Mouse (Mus musculus) forebrain, embryonic 12.5 days (tissue): ENCODE data around the gene Slc7a15. TPM values are rescaled to one million over a fixed set of nuclear protein-coding genes. Genes with fewer than 3 reads are reported as not detected.

Experiments
- ATAC-seq: fragments of 200-750 bp; cut with Nextera tagmentation; 2 replicates; pipeline ENCODE4 v1.8.0; 2017; ENCODE audit warnings: moderate TSS enrichment; ENCODE audit not compliant: low FRiP score
- H3K27ac ChIP-seq: fragments of 300-500 bp; sonication (generic); 2 replicates; pipeline ENCODE4 v1.5.1; 2016; ENCODE audit warnings: mild to moderate bottlenecking
- H3K27me3 ChIP-seq: fragments of 300-500 bp; sonication (generic); 2 replicates; pipeline ENCODE4 v1.6.1; 2016; ENCODE audit warnings: mild to moderate bottlenecking
- H3K36me3 ChIP-seq: fragments of 300-500 bp; sonication (generic); replicated peaks from 2 replicates; pipeline ENCODE4 v1.6.1; 2016; ENCODE audit warnings: mild to moderate bottlenecking
- H3K4me1 ChIP-seq: fragments of 300-500 bp; sonication (generic); 2 replicates; pipeline ENCODE4 v1.6.1; 2016
- H3K4me2 ChIP-seq: fragments of 300-500 bp; sonication (generic); 2 replicates; pipeline ENCODE4 v1.6.1; 2016; ENCODE audit warnings: mild to moderate bottlenecking, moderate library complexity
- H3K4me3 ChIP-seq: fragments of 300-500 bp; sonication (generic); replicated peaks from 2 replicates; pipeline ENCODE4 v1.5.1; 2016; ENCODE audit warnings: mild to moderate bottlenecking
- H3K9ac ChIP-seq: fragments of 300-500 bp; sonication (generic); 2 replicates; pipeline ENCODE4 v1.6.1; 2016; ENCODE audit warnings: mild to moderate bottlenecking
- H3K9me3 ChIP-seq: fragments of 300-500 bp; sonication (generic); 2 replicates; pipeline ENCODE4 v1.6.1; 2016
- WGBS: fragments of 180-500 bp; shearing (Covaris S2); methylation state at CpG from one replicate; pipeline ENCODE4 v1.1.7; 2016; 5-methylcytosine and 5-hydroxymethylcytosine counted together
- polyA plus RNA-seq: library from polyadenylated mRNA; unstranded; fragments of >200 nt; fragmentation: Nextera tagmentation; extraction: Ambion mirVana; gene quantifications from 2 replicates; pipeline ENCODE4 v1.2.1, GENCODE M21; 2016

Slc7a15 gene
- polyA plus RNA-seq, 1 experiment from 2014 or later: not detected

DNA sequence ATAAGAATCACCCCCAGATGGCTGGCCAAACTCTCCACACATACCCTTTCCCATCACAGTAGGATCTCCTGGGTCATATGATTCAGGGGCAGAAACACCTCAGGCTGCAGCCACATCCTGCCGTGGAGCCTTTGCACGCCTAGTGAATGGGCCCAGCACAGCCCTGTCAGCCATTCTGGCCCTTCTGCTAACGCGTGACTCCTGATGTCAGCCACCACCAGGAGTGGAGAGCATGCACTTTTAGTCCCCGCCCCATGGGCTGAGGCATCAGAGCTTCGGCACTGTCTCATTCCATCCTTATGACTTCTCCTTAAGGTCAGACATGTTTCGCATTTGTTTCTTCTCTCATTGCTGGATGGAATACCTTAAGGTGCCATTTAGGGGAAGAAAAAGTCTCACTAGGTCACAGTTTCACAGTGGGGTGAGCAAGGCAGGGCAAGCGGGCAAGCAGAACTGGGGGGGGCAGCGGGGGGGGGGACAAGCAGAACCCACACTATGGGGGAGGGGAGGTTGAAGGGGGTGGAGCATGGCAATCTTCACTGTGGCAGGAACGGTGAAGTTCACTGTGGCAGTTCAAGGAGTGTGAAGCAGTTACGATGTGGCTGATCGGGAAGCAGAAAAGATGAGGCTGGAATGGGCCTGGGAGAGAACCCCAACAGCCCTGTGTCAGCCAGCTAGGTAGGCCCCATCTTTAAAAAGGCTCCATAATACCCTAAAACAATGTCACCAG lies 79.3 kb downstream of the Slc7a15 start:
- Histone ChIP-seq H3K27ac (no peak overlapping the region), H3K27me3 (no peaks in the 10 kb centered on the region), H3K36me3 (no peaks in the 10 kb centered on the region), H3K4me2 (no peak overlapping the region), H3K4me1 (no peaks in the 10 kb centered on the region), H3K4me3 (no peak overlapping the region), H3K9me3 (no peaks in the 10 kb centered on the region), H3K9ac (no peak overlapping the region)
- WGBS: 74% methylated on average over 12 of the region's 12 CpGs
- no peak for ATAC-seq

DNA sequence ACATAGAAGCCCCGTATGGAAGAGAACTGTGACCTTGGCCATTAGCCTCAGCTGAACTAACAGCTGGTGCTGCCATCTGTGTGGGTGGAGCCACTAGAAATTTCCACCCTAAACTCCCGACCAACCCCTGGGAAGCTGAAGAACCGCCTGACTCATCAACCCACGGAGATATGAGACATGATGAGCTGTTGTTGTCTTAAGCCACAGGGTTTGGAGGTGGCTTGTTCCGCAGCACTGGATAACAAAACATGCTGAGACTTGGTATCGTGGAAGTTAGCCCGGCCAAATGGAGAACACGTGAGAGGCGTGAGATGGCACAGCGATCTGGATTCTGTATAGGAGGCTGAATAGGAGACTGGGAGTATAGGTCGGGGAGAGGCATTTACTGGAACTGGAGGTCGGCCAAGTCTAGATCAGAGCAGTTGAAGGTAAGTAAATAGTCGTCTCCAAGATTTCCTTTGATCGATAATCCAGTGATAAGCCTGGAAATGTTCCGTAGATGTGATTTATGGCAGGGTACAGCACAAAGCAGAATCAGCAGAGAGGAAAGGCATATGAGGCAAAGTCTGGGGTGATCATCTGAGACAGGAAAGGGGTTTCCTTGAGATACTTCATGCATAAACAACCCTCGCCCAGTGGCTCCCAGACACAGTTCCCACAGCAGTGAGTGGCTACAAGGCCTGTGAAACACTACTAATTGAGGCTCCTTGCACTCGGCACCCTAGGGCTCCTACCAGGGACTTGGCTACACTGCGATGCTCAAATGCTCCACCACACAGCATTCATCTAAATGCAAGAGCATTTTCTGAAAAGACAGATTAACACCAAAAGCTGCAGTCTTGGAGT lies 87.6 kb downstream of the Slc7a15 start:
- Histone ChIP-seq H3K4me2 (no peak overlapping the region), H3K4me1 (no peaks in the 10 kb centered on the region), H3K9ac (no peak overlapping the region), H3K27me3 (no peaks in the 10 kb centered on the region), H3K4me3 (no peak overlapping the region), H3K9me3 (no peaks in the 10 kb centered on the region), H3K36me3 (no peaks in the 10 kb centered on the region), H3K27ac (no peak overlapping the region)
- ATAC-seq: no peak
- WGBS: 85% methylated on average over 18 of the region's 18 CpGs

GRCm38 (mm10) chr12:8510317-8510988 lies 88.4 kb downstream of the Slc7a15 start:
- Histone ChIP-seq H3K9ac (no peak overlapping the region), H3K27ac (no peak overlapping the region), H3K4me3 (no peak overlapping the region), H3K36me3 (no peaks in the 10 kb centered on the region), H3K9me3 (no peaks in the 10 kb centered on the region), H3K4me1 (no peaks in the 10 kb centered on the region), H3K4me2 (no peak overlapping the region), H3K27me3 (no peaks in the 10 kb centered on the region)
- no peak for ATAC-seq
- WGBS: 83% methylated on average over 6 of the region's 6 CpGs

DNA sequence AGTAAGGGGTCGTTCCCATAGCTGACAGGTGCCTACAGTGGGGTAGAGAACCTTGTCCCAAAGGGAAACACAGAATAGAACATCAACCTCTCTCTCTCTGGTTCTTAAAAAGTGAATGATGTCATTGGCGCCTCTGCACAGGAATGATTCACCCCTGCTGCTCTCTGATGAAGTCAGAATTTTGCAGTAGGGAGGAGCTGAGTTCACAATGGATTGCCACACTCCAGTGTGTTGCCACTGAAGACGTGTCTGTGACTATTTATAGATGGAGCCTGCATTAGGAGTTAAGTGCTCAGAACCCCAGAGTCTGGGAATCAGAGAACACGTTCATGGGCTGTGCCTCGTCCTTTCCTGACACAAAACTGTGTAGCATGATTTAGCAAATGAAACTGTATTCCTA lies 89.2 kb downstream of the Slc7a15 start:
- H3K9me3 ChIP-seq: no peaks in the 10 kb centered on the region
- no peaks in the 10 kb centered on the region for H3K27me3 ChIP-seq
- H3K9ac ChIP-seq: no peak overlapping the region
- H3K4me2 ChIP-seq: no peak overlapping the region
- no peak for ATAC-seq
- 73% methylated on average over 5 of the region's 5 CpGs for WGBS
- H3K27ac ChIP-seq: no peak overlapping the region
- H3K4me3 ChIP-seq: no peak overlapping the region
- H3K4me1 ChIP-seq: no peaks in the 10 kb centered on the region
- H3K36me3 ChIP-seq: no peaks in the 10 kb centered on the region

DNA sequence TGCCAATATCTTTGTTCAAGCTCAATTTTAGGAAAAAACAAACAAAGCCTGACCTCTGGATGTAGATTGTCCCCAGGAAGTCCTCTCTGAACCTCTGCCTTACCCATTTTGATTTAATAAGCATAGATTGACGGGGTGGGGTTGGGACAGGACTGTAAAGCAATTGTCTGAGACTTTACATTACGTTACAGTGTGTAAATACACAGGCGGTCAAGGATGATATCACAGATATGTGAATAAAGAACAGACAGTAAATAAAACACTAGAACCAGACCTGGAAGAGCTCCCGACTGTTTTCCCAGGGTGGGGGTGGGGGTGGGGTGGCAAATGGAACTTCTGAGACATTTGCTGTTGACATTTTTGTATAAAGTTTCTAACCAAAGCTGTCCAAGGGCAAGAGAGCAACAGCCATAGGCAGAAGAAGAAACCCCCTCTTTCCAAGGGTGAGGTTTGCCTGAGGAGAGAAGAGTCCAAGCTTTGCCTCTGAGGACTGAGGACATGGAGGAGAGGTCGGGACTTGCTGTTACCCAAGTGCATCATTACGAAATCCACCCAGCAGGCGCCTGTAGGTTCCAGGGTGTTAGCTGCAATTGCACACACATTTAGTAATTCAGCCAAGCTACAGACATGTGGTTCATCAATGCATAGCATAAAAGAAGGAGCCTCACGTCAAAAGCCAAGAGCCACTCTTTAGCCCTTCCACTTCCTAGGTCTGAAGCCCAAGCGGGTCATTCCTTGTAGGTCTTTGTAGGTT lies 91.7 kb downstream of the Slc7a15 start:
- H3K9me3 ChIP-seq: no peaks in the 10 kb centered on the region
- no peaks in the 10 kb centered on the region for H3K36me3 ChIP-seq
- H3K27me3 ChIP-seq: no peaks in the 10 kb centered on the region
- no peaks in the 10 kb centered on the region for H3K4me1 ChIP-seq
- H3K4me2 ChIP-seq: no peak overlapping the region
- H3K9ac ChIP-seq: no peak overlapping the region
- H3K4me3 ChIP-seq: no peak overlapping the region
- ATAC-seq: no peak
- WGBS: 82% methylated on average over 9 of the region's 9 CpGs
- no peak overlapping the region for H3K27ac ChIP-seq

DNA sequence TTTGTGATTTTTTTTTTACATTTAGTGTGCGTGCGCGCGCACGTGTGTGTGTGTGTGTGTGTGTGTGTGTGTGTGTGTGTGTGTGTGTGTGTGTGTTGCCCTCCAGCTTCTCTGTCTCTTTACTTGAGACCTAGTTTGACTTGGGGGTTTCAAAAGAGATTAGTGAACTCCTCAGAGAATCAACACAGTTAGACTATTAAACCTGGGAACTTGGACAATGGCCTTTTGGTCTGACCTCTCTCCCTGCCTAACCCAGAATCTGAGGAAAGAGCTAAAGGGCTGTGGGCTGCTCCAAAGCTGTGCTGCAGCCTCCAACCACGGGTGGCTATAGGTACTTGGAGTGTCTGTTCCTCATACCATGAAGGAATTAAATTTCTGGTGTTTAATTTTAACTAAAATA lies 94.7 kb downstream of the Slc7a15 start:
- no peak for ATAC-seq
- H3K27ac ChIP-seq: no peak overlapping the region
- 80% methylated on average over 6 of the region's 6 CpGs for WGBS
- H3K4me3 ChIP-seq: no peak overlapping the region
- H3K36me3 ChIP-seq: no peaks in the 10 kb centered on the region
- no peak overlapping the region for H3K9ac ChIP-seq
- H3K27me3 ChIP-seq: no peaks in the 10 kb centered on the region
- no peak overlapping the region for H3K4me2 ChIP-seq
- no peaks in the 10 kb centered on the region for H3K9me3 ChIP-seq
- peaks cover 11% of the 10 kb centered on the region for H3K4me1 ChIP-seq

GRCm38 (mm10) chr12:8502546-8502945 lies 96.3 kb downstream of the Slc7a15 start:
- Histone ChIP-seq H3K27ac (no peak overlapping the region), H3K36me3 (no peaks in the 10 kb centered on the region), H3K27me3 (no peaks in the 10 kb centered on the region), H3K4me1 (peaks cover 23% of the 10 kb centered on the region), H3K9ac (no peak overlapping the region), H3K4me2 (no peak overlapping the region), H3K4me3 (no peak overlapping the region), H3K9me3 (no peaks in the 10 kb centered on the region)
- WGBS: 15% methylated on average over 6 of the region's 6 CpGs
- no peak for ATAC-seq

GRCm38 (mm10) chr12:8501571-8502305 lies 97.1 kb downstream of the Slc7a15 start:
- WGBS: 90% methylated on average over 14 of the region's 14 CpGs

GRCm38 (mm10) chr12:8500597-8501570 lies 98.0 kb downstream of the Slc7a15 start:
- ATAC-seq: 0 out of 2 replicates have a peak, but pooled peaks have one; percentile 0
- Histone ChIP-seq H3K27me3 (no peaks in the 10 kb centered on the region), H3K4me1 (peaks cover 40% of the 10 kb centered on the region), H3K4me3 (peak overlapping the region; percentile 82), H3K9me3 (no peaks in the 10 kb centered on the region), H3K27ac (peak overlapping the region; percentile 100), H3K4me2 (peak overlapping the region; percentile 93), H3K36me3 (no peaks in the 10 kb centered on the region), H3K9ac (peak overlapping the region; percentile 96)
- WGBS: 48% methylated on average over 17 of the region's 17 CpGs

More at GRCm38 (mm10) chr12:8501571-8502305, 97.1 kb downstream of the Slc7a15 start:
- ATAC-seq: no peak
- peaks cover 32% of the 10 kb centered on the region for H3K4me1 ChIP-seq
- H3K9me3 ChIP-seq: no peaks in the 10 kb centered on the region
- peak overlapping the region; percentile 96; the same call in 1 of the 2 replicates for H3K9ac ChIP-seq
- H3K36me3 ChIP-seq: no peaks in the 10 kb centered on the region
- H3K27me3 ChIP-seq: no peaks in the 10 kb centered on the region
- H3K4me3 ChIP-seq: no peak overlapping the region
- no peak overlapping the region for H3K27ac ChIP-seq
- H3K4me2 ChIP-seq: no peak overlapping the region

DNA sequence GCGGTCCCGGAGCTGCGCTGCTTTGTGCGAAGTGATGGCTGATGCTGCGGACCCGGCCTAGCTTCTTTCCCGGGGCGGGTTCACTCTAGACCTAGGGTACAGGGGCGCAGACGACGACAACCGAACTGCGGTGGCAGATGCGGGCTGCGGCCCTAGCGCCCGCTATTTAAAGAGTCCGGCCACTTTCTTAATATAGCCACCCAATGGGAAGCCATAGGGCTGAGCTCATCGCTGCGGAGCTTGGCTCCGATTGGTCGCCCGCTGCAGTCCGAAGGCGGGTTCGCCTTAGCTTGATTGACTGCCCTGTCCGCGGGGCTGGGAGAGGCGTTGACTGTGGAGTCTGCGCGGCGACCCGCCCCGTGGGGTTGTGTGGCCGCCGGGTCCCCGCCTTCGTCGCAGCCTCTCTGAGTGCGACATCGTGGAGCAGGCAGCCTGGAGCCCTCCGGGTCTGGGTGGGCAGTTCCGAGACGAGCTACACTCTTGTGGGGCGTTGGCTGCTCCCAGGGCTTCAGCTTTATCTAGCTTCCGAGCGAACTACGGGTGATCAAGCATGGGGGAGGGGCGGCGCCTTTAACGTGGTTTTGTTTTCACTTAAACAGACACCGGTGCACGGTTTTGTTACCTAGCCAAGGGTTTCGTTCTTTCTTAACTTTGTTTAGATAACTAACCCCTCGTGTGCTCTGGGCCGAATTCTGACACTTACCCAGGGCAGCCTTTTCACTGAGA lies 98.8 kb downstream of the Slc7a15 start, which contains the start of gene Rhob:
Gene Rhob, minus strand, starts transcription at position 139 of the 726 bp plus-strand sequence.
- no peaks in the 10 kb centered on the region for H3K36me3 ChIP-seq
- peak within 1 kb of the TSS; percentile 93 for H3K4me2 ChIP-seq
- peak within 1 kb of the TSS; percentile 82 for H3K4me3 ChIP-seq
- H3K4me1 ChIP-seq: peaks cover 42% of the 10 kb centered on the region
- peak within 1 kb of the TSS; percentile 100 for H3K27ac ChIP-seq
- no peaks in the 10 kb centered on the region for H3K9me3 ChIP-seq
- peak within 1 kb of the TSS; percentile 96 for H3K9ac ChIP-seq
- WGBS: under 1% methylated on average over 56 of the region's 56 CpGs
- H3K27me3 ChIP-seq: no peaks in the 10 kb centered on the region
- ATAC-seq: peak; percentile 97
